Mouse (Mus musculus): ENCODE results near the gene Amigo3. TPM values are rescaled to one million over a fixed set of nuclear protein-coding genes. Genes with fewer than 3 reads are reported as not detected.

Gene Amigo3
- polyA plus RNA-seq, 1 experiment from 2014 or later = 3.4 TPM

GRCm38 (mm10) chr9:108069529-108069928 lies 16.6 kb downstream of the Amigo3 start:
- WGBS = 93% methylated on average over 7 of the region's 7 CpGs
- Histone ChIP-seq H3K4me2 (ENCODE audit: low read length) (no peak overlapping the region), H3K4me1 (replicated peaks; ENCODE audit: control insufficient read depth, insufficient read depth, low read length) (no peaks in the 10 kb centered on the region), H3K4me3 (replicated peaks; ENCODE audit: low read length) (no peak overlapping the region), H3K27me3 (replicated peaks; ENCODE audit: control insufficient read depth, insufficient read depth, low read length) (no peaks in the 10 kb centered on the region), H3K9me3 (ENCODE audit: control insufficient read depth, low read length) (no peaks in the 10 kb centered on the region), H3K9ac (replicated peaks; ENCODE audit: low read depth, low read length) (no peak overlapping the region), H3K27ac (ENCODE audit: low read length) (no peak overlapping the region), H3K36me3 (ENCODE audit: control insufficient read depth, insufficient read depth) (no peaks in the 10 kb centered on the region)
- no peak for ATAC-seq

GRCm38 (mm10) chr9:108071801-108072200 lies 18.8 kb downstream of the Amigo3 start:
- ATAC-seq = no peak
- 90% methylated on average over 4 of the region's 4 CpGs for WGBS

GRCm38 (mm10) chr9:108072481-108072924 lies 19.5 kb downstream of the Amigo3 start:
- Histone ChIP-seq H3K9ac (replicated peaks; ENCODE audit: low read depth, low read length) (no peak overlapping the region), H3K4me3 (replicated peaks; ENCODE audit: low read length) (no peak overlapping the region), H3K9me3 (ENCODE audit: control insufficient read depth, low read length) (no peaks in the 10 kb centered on the region), H3K4me2 (ENCODE audit: low read length) (no peak overlapping the region), H3K36me3 (ENCODE audit: control insufficient read depth, insufficient read depth) (no peaks in the 10 kb centered on the region), H3K27ac (ENCODE audit: low read length) (no peak overlapping the region), H3K27me3 (replicated peaks; ENCODE audit: control insufficient read depth, insufficient read depth, low read length) (no peaks in the 10 kb centered on the region), H3K4me1 (replicated peaks; ENCODE audit: control insufficient read depth, insufficient read depth, low read length) (no peaks in the 10 kb centered on the region)
- 55% methylated on average over 9 of the region's 9 CpGs for WGBS
- ATAC-seq = no peak

More at GRCm38 (mm10) chr9:108071801-108072200, 18.8 kb downstream of the Amigo3 start:
- no peaks in the 10 kb centered on the region for H3K9me3 ChIP-seq (ENCODE audit: control insufficient read depth, low read length)
- no peaks in the 10 kb centered on the region for H3K4me1 ChIP-seq (replicated peaks; ENCODE audit: control insufficient read depth, insufficient read depth, low read length)
- no peaks in the 10 kb centered on the region for H3K27me3 ChIP-seq (replicated peaks; ENCODE audit: control insufficient read depth, insufficient read depth, low read length)
- H3K27ac ChIP-seq (ENCODE audit: low read length) = no peak overlapping the region
- H3K9ac ChIP-seq (replicated peaks; ENCODE audit: low read depth, low read length) = no peak overlapping the region
- H3K4me2 ChIP-seq (ENCODE audit: low read length) = no peak overlapping the region
- no peaks in the 10 kb centered on the region for H3K36me3 ChIP-seq (ENCODE audit: control insufficient read depth, insufficient read depth)
- H3K4me3 ChIP-seq (replicated peaks; ENCODE audit: low read length) = no peak overlapping the region

GRCm38 (mm10) chr9:108073141-108073930 lies 20.4 kb downstream of the Amigo3 start:
- no peak overlapping the region for H3K4me2 ChIP-seq (ENCODE audit: low read length)
- WGBS = 64% methylated on average over 7 of the region's 7 CpGs
- H3K9me3 ChIP-seq (ENCODE audit: control insufficient read depth, low read length) = no peaks in the 10 kb centered on the region
- ATAC-seq = no peak
- H3K9ac ChIP-seq (replicated peaks; ENCODE audit: low read depth, low read length) = no peak overlapping the region
- no peaks in the 10 kb centered on the region for H3K27me3 ChIP-seq (replicated peaks; ENCODE audit: control insufficient read depth, insufficient read depth, low read length)
- H3K27ac ChIP-seq (ENCODE audit: low read length) = no peak overlapping the region
- H3K4me3 ChIP-seq (replicated peaks; ENCODE audit: low read length) = no peak overlapping the region
- no peaks in the 10 kb centered on the region for H3K36me3 ChIP-seq (ENCODE audit: control insufficient read depth, insufficient read depth)
- H3K4me1 ChIP-seq (replicated peaks; ENCODE audit: control insufficient read depth, insufficient read depth, low read length) = peaks cover 6% of the 10 kb centered on the region

GRCm38 (mm10) chr9:108080168-108080567 lies 27.2 kb downstream of the Amigo3 start, which contains the start of gene Mst1:
Gene Mst1 (plus strand): TSS chr9:108080436.
- peaks cover 22% of the 10 kb centered on the region for H3K27me3 ChIP-seq (replicated peaks; ENCODE audit: control insufficient read depth, insufficient read depth, low read length)
- WGBS = 83% methylated on average over 5 of the region's 5 CpGs
- peaks cover 17% of the 10 kb centered on the region for H3K4me1 ChIP-seq (replicated peaks; ENCODE audit: control insufficient read depth, insufficient read depth, low read length)
- peaks cover 7% of the 10 kb centered on the region for H3K36me3 ChIP-seq (ENCODE audit: control insufficient read depth, insufficient read depth)
- H3K4me2 ChIP-seq (ENCODE audit: low read length) = peak within 1 kb of the TSS; percentile 93
- peak within 1 kb of the TSS; percentile 98 for H3K4me3 ChIP-seq (replicated peaks; ENCODE audit: low read length)
- no peak within 1 kb of the TSS for H3K27ac ChIP-seq (ENCODE audit: low read length)
- no peaks in the 10 kb centered on the region for H3K9me3 ChIP-seq (ENCODE audit: control insufficient read depth, low read length)
- H3K9ac ChIP-seq (replicated peaks; ENCODE audit: low read depth, low read length) = peak within 1 kb of the TSS; percentile 99
- no peak for ATAC-seq

DNA sequence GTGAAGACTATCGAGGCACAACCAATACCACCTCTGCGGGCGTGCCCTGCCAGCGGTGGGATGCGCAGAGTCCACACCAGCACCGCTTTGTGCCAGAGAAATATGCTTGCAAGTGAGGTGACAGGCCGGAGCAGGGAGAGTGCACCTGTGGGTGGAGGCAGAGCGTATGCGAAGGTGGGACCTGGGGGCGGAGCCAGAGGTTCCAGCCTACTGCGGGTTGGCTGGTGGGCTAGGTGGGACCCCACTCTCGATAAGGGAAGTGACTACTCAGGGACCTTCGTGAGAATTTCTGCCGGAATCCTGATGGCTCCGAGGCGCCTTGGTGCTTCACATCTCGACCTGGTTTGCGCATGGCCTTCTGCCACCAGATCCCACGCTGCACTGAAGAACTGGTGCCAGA lies 29.6 kb downstream of the Amigo3 start:
- Histone ChIP-seq H3K9ac (replicated peaks; ENCODE audit: low read depth, low read length) (no peak overlapping the region), H3K9me3 (ENCODE audit: control insufficient read depth, low read length) (no peaks in the 10 kb centered on the region), H3K4me1 (replicated peaks; ENCODE audit: control insufficient read depth, insufficient read depth, low read length) (peaks cover 17% of the 10 kb centered on the region), H3K27me3 (replicated peaks; ENCODE audit: control insufficient read depth, insufficient read depth, low read length) (peaks cover 22% of the 10 kb centered on the region), H3K27ac (ENCODE audit: low read length) (no peak overlapping the region), H3K4me2 (ENCODE audit: low read length) (peak overlapping the region; percentile 14), H3K36me3 (ENCODE audit: control insufficient read depth, insufficient read depth) (peaks cover 13% of the 10 kb centered on the region), H3K4me3 (replicated peaks; ENCODE audit: low read length) (no peak overlapping the region)
- WGBS = 5% methylated on average over 19 of the region's 19 CpGs
- no peak for ATAC-seq

- Histone ChIP-seq H3K4me1 (replicated peaks; ENCODE audit: control insufficient read depth, insufficient read depth, low read length) (peaks cover 14% of the 10 kb centered on the region), H3K27me3 (replicated peaks; ENCODE audit: control insufficient read depth, insufficient read depth, low read length) (peaks cover 22% of the 10 kb centered on the region), H3K36me3 (ENCODE audit: control insufficient read depth, insufficient read depth) (peaks cover 13% of the 10 kb centered on the region), H3K9me3 (ENCODE audit: control insufficient read depth, low read length) (no peaks in the 10 kb centered on the region), H3K27ac (ENCODE audit: low read length) (no peak within 1 kb of the TSS), H3K4me2 (ENCODE audit: low read length) (peak within 1 kb of the TSS; percentile 14), H3K4me3 (replicated peaks; ENCODE audit: low read length) (no peak within 1 kb of the TSS), H3K9ac (replicated peaks; ENCODE audit: low read depth, low read length) (no peak within 1 kb of the TSS)
- 32% methylated on average over 12 of the region's 12 CpGs for WGBS
- ATAC-seq = no peak
Measured at GRCm38 (mm10) chr9:108082988-108083431, 30.1 kb downstream of the Amigo3 start, which contains the start of gene Rnf123. Gene Rnf123 (minus strand): TSS chr9:108083346.

DNA sequence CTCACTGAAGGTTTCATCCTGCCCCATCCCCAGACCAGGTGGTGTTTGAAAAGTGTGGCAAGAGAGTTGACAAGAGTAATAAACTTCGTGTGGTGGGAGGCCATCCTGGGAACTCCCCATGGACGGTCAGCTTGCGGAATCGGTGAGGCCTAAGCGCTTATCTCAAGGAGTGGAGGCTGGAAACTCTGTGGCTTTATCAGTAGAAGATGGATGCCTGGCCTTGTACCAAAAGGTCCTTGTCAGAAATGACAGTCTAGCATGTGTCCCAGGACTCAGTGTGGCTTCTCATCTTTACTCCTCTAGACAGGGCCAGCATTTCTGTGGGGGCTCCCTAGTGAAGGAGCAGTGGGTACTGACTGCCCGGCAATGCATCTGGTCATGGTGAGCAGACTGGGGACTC lies 30.6 kb downstream of the Amigo3 start:
- 87% methylated on average over 6 of the region's 6 CpGs for WGBS
- peaks cover 22% of the 10 kb centered on the region for H3K27me3 ChIP-seq (replicated peaks; ENCODE audit: control insufficient read depth, insufficient read depth, low read length)
- H3K9me3 ChIP-seq (ENCODE audit: control insufficient read depth, low read length) = no peaks in the 10 kb centered on the region
- H3K4me2 ChIP-seq (ENCODE audit: low read length) = no peak overlapping the region
- no peak overlapping the region for H3K9ac ChIP-seq (replicated peaks; ENCODE audit: low read depth, low read length)
- no peak for ATAC-seq
- no peak overlapping the region for H3K4me3 ChIP-seq (replicated peaks; ENCODE audit: low read length)
- peaks cover 9% of the 10 kb centered on the region for H3K4me1 ChIP-seq (replicated peaks; ENCODE audit: control insufficient read depth, insufficient read depth, low read length)
- no peak overlapping the region for H3K27ac ChIP-seq (ENCODE audit: low read length)
- H3K36me3 ChIP-seq (ENCODE audit: control insufficient read depth, insufficient read depth) = peaks cover 13% of the 10 kb centered on the region

GRCm38 (mm10) chr9:108085261-108085660 lies 32.3 kb downstream of the Amigo3 start:
- Histone ChIP-seq H3K9ac (replicated peaks; ENCODE audit: low read depth, low read length) (no peak overlapping the region), H3K27ac (ENCODE audit: low read length) (no peak overlapping the region), H3K9me3 (ENCODE audit: control insufficient read depth, low read length) (no peaks in the 10 kb centered on the region), H3K27me3 (replicated peaks; ENCODE audit: control insufficient read depth, insufficient read depth, low read length) (peaks cover 22% of the 10 kb centered on the region), H3K4me3 (replicated peaks; ENCODE audit: low read length) (no peak overlapping the region), H3K4me2 (ENCODE audit: low read length) (no peak overlapping the region), H3K36me3 (ENCODE audit: control insufficient read depth, insufficient read depth) (peaks cover 18% of the 10 kb centered on the region), H3K4me1 (replicated peaks; ENCODE audit: control insufficient read depth, insufficient read depth, low read length) (peaks cover 2% of the 10 kb centered on the region; the same call in 1 of the 2 replicates)
- 92% methylated on average over 4 of the region's 4 CpGs for WGBS
- ATAC-seq = no peak
